Mouse (Mus musculus) heart, embryonic 12.5 days (tissue): ENCODE measurements around the gene Col4a2. TPM values are rescaled to one million over a fixed set of nuclear protein-coding genes. Genes with fewer than 3 reads are reported as not detected.

Source experiments
- ATAC-seq: fragments of 200-750 bp; cut with Nextera tagmentation; 2 replicates; pipeline ENCODE4 v1.8.0; 2017; ENCODE audit warnings: moderate TSS enrichment, moderate library complexity; ENCODE audit not compliant: insufficient number of reproducible peaks, low FRiP score
- H3K27ac ChIP-seq: fragments of 300-500 bp; sonication (generic); 2 replicates; pipeline ENCODE4 v1.5.1; 2016; ENCODE audit warnings: mild to moderate bottlenecking, moderate library complexity; ENCODE audit not compliant: poor library complexity, severe bottlenecking
- H3K27me3 ChIP-seq: fragments of 300-500 bp; sonication (generic); replicated peaks from 2 replicates; pipeline ENCODE4 v1.6.1; 2016; ENCODE audit warnings: mild to moderate bottlenecking, moderate library complexity
- H3K36me3 ChIP-seq: fragments of 300-500 bp; sonication (generic); 2 replicates; pipeline ENCODE4 v1.6.1; 2016; ENCODE audit warnings: mild to moderate bottlenecking, moderate library complexity
- H3K4me1 ChIP-seq: fragments of 300-500 bp; sonication (generic); replicated peaks from 2 replicates; pipeline ENCODE4 v1.6.1; 2016; ENCODE audit warnings: mild to moderate bottlenecking
- H3K4me2 ChIP-seq: fragments of 300-500 bp; sonication (generic); 2 replicates; pipeline ENCODE4 v1.6.1; 2016; ENCODE audit warnings: mild to moderate bottlenecking, moderate library complexity
- H3K4me3 ChIP-seq: fragments of 300-500 bp; sonication (generic); 2 replicates; pipeline ENCODE4 v1.5.1; 2016; ENCODE audit warnings: mild to moderate bottlenecking
- H3K9ac ChIP-seq: fragments of 300-500 bp; sonication (generic); 2 replicates; pipeline ENCODE4 v1.6.1; 2016; ENCODE audit warnings: mild to moderate bottlenecking, moderate library complexity
- H3K9me3 ChIP-seq: fragments of 300-500 bp; sonication (generic); replicated peaks from 2 replicates; pipeline ENCODE4 v1.6.1; 2016; ENCODE audit warnings: mild to moderate bottlenecking, moderate library complexity
- WGBS: fragments of 180-500 bp; shearing (Covaris S2); methylation state at CpG from one replicate; pipeline ENCODE4 v1.1.7; 2016; 5-methylcytosine and 5-hydroxymethylcytosine counted together
- polyA plus RNA-seq: library from polyadenylated mRNA; unstranded; fragments of >200 nt; fragmentation: Nextera tagmentation; extraction: Ambion mirVana; gene quantifications from 2 replicates; pipeline ENCODE4 v1.2.1, GENCODE M21; 2016

The Col4a2 gene
- polyA plus RNA-seq, 1 experiment from 2014 or later: 117 TPM

- no peak overlapping the region for H3K4me3 ChIP-seq
- H3K9ac ChIP-seq: no peak overlapping the region
- no peaks in the 10 kb centered on the region for H3K27me3 ChIP-seq
- H3K4me1 ChIP-seq: peaks cover 76% of the 10 kb centered on the region
- ATAC-seq: no peak
- no peak overlapping the region for H3K27ac ChIP-seq
- 79% methylated on average over 5 of the region's 5 CpGs for WGBS
- no peak overlapping the region for H3K4me2 ChIP-seq
- peaks cover 8% of the 10 kb centered on the region for H3K36me3 ChIP-seq
- H3K9me3 ChIP-seq: no peaks in the 10 kb centered on the region
Observed at GRCm38 (mm10) chr8:11359846-11360245, 47.2 kb downstream of the Col4a2 start.

GRCm38 (mm10) chr8:11361546-11362277 is 49.1 kb downstream of the Col4a2 start:
- Histone ChIP-seq H3K36me3 (0 out of 2 replicates have a peak, but pooled peaks cover 4% of the 10 kb centered on the region), H3K4me2 (peak overlapping the region; percentile 14), H3K27me3 (no peaks in the 10 kb centered on the region), H3K9ac (peak overlapping the region; percentile 2; the same call in 1 of the 2 replicates), H3K4me3 (no peak overlapping the region), H3K27ac (peak overlapping the region; percentile 81), H3K4me1 (peaks cover 81% of the 10 kb centered on the region), H3K9me3 (no peaks in the 10 kb centered on the region)
- 66% methylated on average over 9 of the region's 9 CpGs for WGBS
- peak; percentile 36; the same call in 1 of the 2 replicates for ATAC-seq

GRCm38 (mm10) chr8:11362278-11363214 is 49.9 kb downstream of the Col4a2 start:
- 18% methylated on average over 17 of the region's 17 CpGs for WGBS
- ATAC-seq: peak; percentile 73
- Histone ChIP-seq H3K27me3 (no peaks in the 10 kb centered on the region), H3K4me3 (no peak overlapping the region), H3K9ac (peak overlapping the region; percentile 2; the same call in 1 of the 2 replicates), H3K27ac (peak overlapping the region; percentile 81), H3K4me2 (peak overlapping the region; percentile 14), H3K9me3 (no peaks in the 10 kb centered on the region), H3K36me3 (0 out of 2 replicates have a peak, but pooled peaks cover 4% of the 10 kb centered on the region), H3K4me1 (peaks cover 79% of the 10 kb centered on the region)

GRCm38 (mm10) chr8:11363340-11364126 is 50.9 kb downstream of the Col4a2 start:
- no peak overlapping the region for H3K4me2 ChIP-seq
- 37% methylated on average over 13 of the region's 13 CpGs for WGBS
- H3K36me3 ChIP-seq: 0 out of 2 replicates have a peak, but pooled peaks cover 4% of the 10 kb centered on the region
- no peaks in the 10 kb centered on the region for H3K9me3 ChIP-seq
- peak overlapping the region; percentile 81 for H3K27ac ChIP-seq
- no peak overlapping the region for H3K9ac ChIP-seq
- ATAC-seq: no peak
- H3K27me3 ChIP-seq: no peaks in the 10 kb centered on the region
- peaks cover 69% of the 10 kb centered on the region for H3K4me1 ChIP-seq
- no peak overlapping the region for H3K4me3 ChIP-seq

GRCm38 (mm10) chr8:11366251-11366650 is 53.6 kb downstream of the Col4a2 start:
- peaks cover 8% of the 10 kb centered on the region; the same call in 1 of the 2 replicates for H3K36me3 ChIP-seq
- H3K4me3 ChIP-seq: no peak overlapping the region
- H3K4me1 ChIP-seq: peaks cover 73% of the 10 kb centered on the region
- H3K9me3 ChIP-seq: no peaks in the 10 kb centered on the region
- 74% methylated on average over 5 of the region's 5 CpGs for WGBS
- no peak overlapping the region for H3K27ac ChIP-seq
- no peak for ATAC-seq
- H3K4me2 ChIP-seq: no peak overlapping the region
- no peaks in the 10 kb centered on the region for H3K27me3 ChIP-seq
- no peak overlapping the region for H3K9ac ChIP-seq

- WGBS: 69% methylated on average over 4 of the region's 4 CpGs
- no peaks in the 10 kb centered on the region for H3K9me3 ChIP-seq
- ATAC-seq: no peak
- H3K27me3 ChIP-seq: no peaks in the 10 kb centered on the region
- no peak overlapping the region for H3K4me3 ChIP-seq
- H3K36me3 ChIP-seq: peaks cover 8% of the 10 kb centered on the region; the same call in 1 of the 2 replicates
- no peak overlapping the region for H3K4me2 ChIP-seq
- H3K9ac ChIP-seq: no peak overlapping the region
- H3K27ac ChIP-seq: no peak overlapping the region
- H3K4me1 ChIP-seq: peaks cover 72% of the 10 kb centered on the region
Observed at GRCm38 (mm10) chr8:11366741-11367140, 54.1 kb downstream of the Col4a2 start.

- peaks cover 70% of the 10 kb centered on the region for H3K4me1 ChIP-seq
- H3K4me3 ChIP-seq: no peak overlapping the region
- ATAC-seq: no peak
- H3K27me3 ChIP-seq: no peaks in the 10 kb centered on the region
- H3K9me3 ChIP-seq: no peaks in the 10 kb centered on the region
- 83% methylated on average over 5 of the region's 5 CpGs for WGBS
- H3K4me2 ChIP-seq: no peak overlapping the region
- H3K36me3 ChIP-seq: peaks cover 11% of the 10 kb centered on the region; the same call in 1 of the 2 replicates
- no peak overlapping the region for H3K27ac ChIP-seq
- H3K9ac ChIP-seq: no peak overlapping the region
Observed at GRCm38 (mm10) chr8:11367670-11368069, 55.1 kb downstream of the Col4a2 start.

- ATAC-seq: peak; percentile 15; the same call in 1 of the 2 replicates
- Histone ChIP-seq H3K27me3 (no peaks in the 10 kb centered on the region), H3K9ac (no peak overlapping the region), H3K4me1 (peaks cover 69% of the 10 kb centered on the region), H3K4me3 (no peak overlapping the region), H3K9me3 (no peaks in the 10 kb centered on the region), H3K4me2 (no peak overlapping the region), H3K27ac (no peak overlapping the region), H3K36me3 (peaks cover 11% of the 10 kb centered on the region; the same call in 1 of the 2 replicates)
- WGBS: 74% methylated on average over 19 of the region's 19 CpGs
Observed at GRCm38 (mm10) chr8:11369526-11370203, 57.1 kb downstream of the Col4a2 start.

- WGBS: 50% methylated on average over 10 of the region's 10 CpGs
- peaks cover 70% of the 10 kb centered on the region for H3K4me1 ChIP-seq
- no peak overlapping the region for H3K27ac ChIP-seq
- no peak for ATAC-seq
- no peaks in the 10 kb centered on the region for H3K9me3 ChIP-seq
- H3K4me3 ChIP-seq: no peak overlapping the region
- H3K27me3 ChIP-seq: no peaks in the 10 kb centered on the region
- H3K4me2 ChIP-seq: no peak overlapping the region
- no peak overlapping the region for H3K9ac ChIP-seq
- H3K36me3 ChIP-seq: peaks cover 15% of the 10 kb centered on the region; the same call in 1 of the 2 replicates
Observed at GRCm38 (mm10) chr8:11371347-11371746, 58.7 kb downstream of the Col4a2 start.

- no peak overlapping the region for H3K4me2 ChIP-seq
- peaks cover 15% of the 10 kb centered on the region; the same call in 1 of the 2 replicates for H3K36me3 ChIP-seq
- no peak overlapping the region for H3K27ac ChIP-seq
- ATAC-seq: no peak
- H3K4me3 ChIP-seq: no peak overlapping the region
- H3K9me3 ChIP-seq: no peaks in the 10 kb centered on the region
- WGBS: 78% methylated on average over 8 of the region's 8 CpGs
- H3K4me1 ChIP-seq: peaks cover 70% of the 10 kb centered on the region
- H3K9ac ChIP-seq: no peak overlapping the region
- no peaks in the 10 kb centered on the region for H3K27me3 ChIP-seq
Observed at GRCm38 (mm10) chr8:11372080-11372479, 59.5 kb downstream of the Col4a2 start.
